Mouse (Mus musculus): ENCODE data around the gene Polr2i.

The Polr2i gene

GRCm38 (mm10) chr7:30265531-30265930 is 33.8 kb downstream of the Polr2i start:
- DNase-seq (ENCODE audit: low read depth, low spot score), result no peak

- no peak for DNase-seq (ENCODE audit: low read depth, low spot score)
Observed at GRCm38 (mm10) chr7:30265935-30266334, 34.2 kb downstream of the Polr2i start.

DNA sequence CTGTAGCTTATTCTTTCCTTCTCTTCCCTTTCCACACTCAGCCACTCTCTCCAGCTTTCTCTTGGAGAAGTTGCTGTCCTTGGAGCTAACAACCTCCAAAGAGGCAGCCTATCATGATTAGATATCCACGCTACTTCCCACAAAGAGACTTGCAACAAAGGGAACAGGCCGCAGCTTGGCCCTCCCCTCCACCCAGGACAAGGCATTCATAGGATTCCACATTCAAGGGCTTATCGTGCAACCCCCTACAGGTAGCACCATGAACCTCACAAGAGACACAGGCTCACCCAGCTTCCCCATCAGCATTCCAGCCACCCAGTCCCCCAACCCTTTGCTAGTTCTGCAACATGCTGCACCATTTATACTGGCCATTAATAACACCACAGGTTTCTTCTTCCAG is 35.0 kb downstream of the Polr2i start:
- no peak for DNase-seq (ENCODE audit: low read depth, low spot score)

DNA sequence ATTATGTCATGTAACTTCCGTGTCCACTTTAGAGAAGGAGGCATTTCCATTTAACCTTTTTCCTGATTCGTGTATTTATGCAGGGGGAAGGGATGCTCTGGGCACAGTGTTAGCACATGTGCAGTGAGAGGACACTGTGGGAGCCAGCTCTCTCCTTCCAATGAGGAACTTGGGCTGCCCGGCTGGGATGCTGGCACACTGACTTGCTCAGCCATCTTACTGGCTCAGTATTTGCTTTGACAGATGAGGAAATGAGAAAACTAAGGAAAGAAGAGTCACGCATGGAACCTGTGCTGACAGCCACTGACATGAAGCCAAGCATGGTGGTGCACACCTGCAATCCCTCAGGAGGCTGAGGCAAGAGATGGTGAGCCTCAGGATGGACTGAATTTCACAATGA is 37.9 kb downstream of the Polr2i start:
- DNase-seq (ENCODE audit: low read depth, low spot score), result no peak

- no peak for DNase-seq (ENCODE audit: low read depth, low spot score)
Observed at GRCm38 (mm10) chr7:30274383-30274782, 42.6 kb downstream of the Polr2i start.

GRCm38 (mm10) chr7:30278911-30279310 is 47.2 kb downstream of the Polr2i start:
- no peak for DNase-seq (ENCODE audit: low read depth, low spot score)

- no peak for DNase-seq (ENCODE audit: low read depth, low spot score)
Observed at GRCm38 (mm10) chr7:30279536-30279935, 47.8 kb downstream of the Polr2i start.

GRCm38 (mm10) chr7:30279951-30280669 is 48.4 kb downstream of the Polr2i start, which contains the start of the genes Thap8 and Wdr62:
Gene Thap8, plus strand, starts transcription at chr7:30280094.
Gene Wdr62, minus strand, starts transcription at chr7:30280419.
- peak; percentile 96 for DNase-seq (ENCODE audit: low read depth, low spot score)

GRCm38 (mm10) chr7:30280670-30281138 is 49.0 kb downstream of the Polr2i start:
- peak; percentile 93 for DNase-seq (ENCODE audit: low read depth, low spot score)

DNA sequence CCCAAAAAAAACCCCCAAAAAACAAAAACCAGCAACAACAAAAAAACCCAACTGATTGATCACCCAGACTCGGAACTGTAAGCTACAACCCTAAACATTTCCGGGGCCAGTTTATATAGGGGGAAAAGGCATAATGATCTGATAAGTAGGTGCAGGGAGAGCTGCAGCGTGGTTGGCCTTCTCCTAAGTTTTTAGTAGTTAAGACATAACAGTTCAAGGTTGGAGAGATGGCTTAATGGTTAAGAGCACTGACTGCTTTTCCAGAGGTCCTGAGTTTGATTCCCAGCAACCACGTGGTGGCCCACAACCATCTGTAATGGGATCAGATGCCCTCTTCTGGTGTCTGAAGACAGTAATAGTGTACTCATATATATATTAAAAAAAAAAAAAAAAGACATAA is 49.8 kb downstream of the Polr2i start:
- DNase-seq (ENCODE audit: low read depth, low spot score), result no peak

GRCm38 (mm10) chr7:30282740-30283139 is 51.0 kb downstream of the Polr2i start:
- no peak for DNase-seq (ENCODE audit: low read depth, low spot score)

Measured in mesoderm, embryonic 11.5 days (tissue).